In genomic region chr5:19522168-19522567, GRCm38 (mm10) we compare ENCODE assay signal across 8 mouse cellular contexts.
DNase-seq lines count a peak whose midpoint lies in the region; ATAC-seq lines count a peak whose summit lies in the region.

No protein-coding gene starts in this region.

- no peaks in the 10 kb centered on the region for H3K4me1 ChIP-seq in intestine, embryonic 16.5 days (ENCODE audit: control insufficient read depth, insufficient read depth, low read length)
- H3K4me1 ChIP-seq in midbrain, embryonic 16.5 days (ENCODE audit: control insufficient read depth, insufficient read depth, low read length), result no peaks in the 10 kb centered on the region

- H3K27me3 ChIP-seq in intestine, embryonic 16.5 days (replicated peaks; ENCODE audit: control insufficient read depth, insufficient read depth, low read length), result no peaks in the 10 kb centered on the region
- no peaks in the 10 kb centered on the region for H3K27me3 ChIP-seq in midbrain, embryonic 16.5 days (ENCODE audit: control insufficient read depth, insufficient read depth, low read depth, low read length)

- ATAC-seq in intestine, embryonic 16.5 days, result peak; percentile 80
- ATAC-seq in midbrain, embryonic 16.5 days, result peak; percentile 80

- no peaks in the 10 kb centered on the region for H3K36me3 ChIP-seq in intestine, embryonic 16.5 days (ENCODE audit: control insufficient read depth, insufficient read depth, low read length)
- H3K36me3 ChIP-seq in midbrain, embryonic 16.5 days (ENCODE audit: control insufficient read depth, insufficient read depth, low read length), result no peaks in the 10 kb centered on the region

- H3K4me3 ChIP-seq in intestine, embryonic 16.5 days (ENCODE audit: low read length), result no peak overlapping the region
- H3K4me3 ChIP-seq in midbrain, embryonic 16.5 days (ENCODE audit: low read depth, low read length), result no peak overlapping the region

- H3K9me3 ChIP-seq in intestine, embryonic 16.5 days (ENCODE audit: control insufficient read depth, low read length), result no peaks in the 10 kb centered on the region
- H3K9me3 ChIP-seq in midbrain, embryonic 16.5 days (replicated peaks; ENCODE audit: control insufficient read depth, low read length, poor library complexity, severe bottlenecking), result no peaks in the 10 kb centered on the region

- DNase-seq in gastrocnemius, adult 18-20 months (ENCODE audit: low spot score), result peak; percentile 2
- DNase-seq in gastrocnemius, postnatal 25 days, result no peak
- DNase-seq in A20 (ENCODE audit: low read depth, low spot score), result peak; percentile 49
- DNase-seq in cerebellum, postnatal 14 days, result peak; percentile 54 to 63
- no peak for DNase-seq in left cerebral cortex, postnatal 10 days (ENCODE audit: extremely low spot score in 1 of 2, low spot score in 2 of 2)
- no peak for DNase-seq in layer of hippocampus, adult 9-10 months (ENCODE audit: low spot score)

- no peak overlapping the region for H3K9ac ChIP-seq in intestine, embryonic 16.5 days (ENCODE audit: low read depth, low read length)
- no peak overlapping the region for H3K9ac ChIP-seq in midbrain, embryonic 16.5 days (ENCODE audit: low read depth, low read length)

- intact Hi-C loops in left cerebral cortex, postnatal 10 days (cut with DNase I), result loop anchor here (5.0 kb wide), 1 partner anchor 1180 kb away; no protein-coding TSS in a partner anchor

- no peak overlapping the region for H3K4me2 ChIP-seq in intestine, embryonic 16.5 days (ENCODE audit: low read depth, low read length)
- H3K4me2 ChIP-seq in midbrain, embryonic 16.5 days (ENCODE audit: low read length), result no peak overlapping the region

- no peak overlapping the region for H3K27ac ChIP-seq in intestine, embryonic 16.5 days (ENCODE audit: low read length)
- H3K27ac ChIP-seq in midbrain, embryonic 16.5 days (ENCODE audit: low read length), result no peak overlapping the region

Comparison
In these comparisons a context has a peak if more than half of its experiments do, and no peak if none do; other contexts are left out.
1. DNase-seq: peak in gastrocnemius, adult 18-20 months (single experiment), A20 (single experiment) and cerebellum, postnatal 14 days (2 of 2); none in gastrocnemius, postnatal 25 days (single experiment), left cerebral cortex, postnatal 10 days (0 of 2) and layer of hippocampus, adult 9-10 months (single experiment).